Mouse (Mus musculus): ENCODE measurements around the gene Gfra4.

Gene Gfra4

GRCm38 (mm10) chr2:131042988-131043387 is at the start of gene Gfra4:
TSS of gene Gfra4 (minus strand) at chr2:131043088.
- DNase-seq (ENCODE audit: low spot score in 2 of 2): no peak

GRCm38 (mm10) chr2:131090852-131091251 is 48.0 kb upstream of the Gfra4 start:
- no peak for DNase-seq (ENCODE audit: low spot score in 2 of 2)

DNA sequence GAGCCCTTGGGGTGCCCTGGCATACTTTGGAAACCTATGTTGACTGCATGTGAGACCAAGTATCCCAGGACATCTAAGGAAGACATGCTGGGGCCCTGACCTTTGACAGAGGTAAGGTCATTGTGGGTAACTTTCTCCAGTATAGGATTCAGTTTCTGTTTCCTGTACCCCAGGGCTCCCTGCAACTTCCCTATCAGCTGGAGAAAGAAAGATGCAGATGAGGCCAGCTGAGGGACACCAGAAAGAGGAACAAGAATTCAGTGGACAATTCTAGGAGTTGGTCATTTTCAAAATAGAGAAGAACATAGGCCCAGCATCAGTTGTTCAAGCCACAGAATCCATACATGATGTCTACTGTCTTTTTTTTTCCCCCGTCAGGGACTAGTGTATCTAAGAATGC is 46.7 kb upstream of the Gfra4 start:
- DNase-seq (ENCODE audit: low spot score in 2 of 2): no peak

DNA sequence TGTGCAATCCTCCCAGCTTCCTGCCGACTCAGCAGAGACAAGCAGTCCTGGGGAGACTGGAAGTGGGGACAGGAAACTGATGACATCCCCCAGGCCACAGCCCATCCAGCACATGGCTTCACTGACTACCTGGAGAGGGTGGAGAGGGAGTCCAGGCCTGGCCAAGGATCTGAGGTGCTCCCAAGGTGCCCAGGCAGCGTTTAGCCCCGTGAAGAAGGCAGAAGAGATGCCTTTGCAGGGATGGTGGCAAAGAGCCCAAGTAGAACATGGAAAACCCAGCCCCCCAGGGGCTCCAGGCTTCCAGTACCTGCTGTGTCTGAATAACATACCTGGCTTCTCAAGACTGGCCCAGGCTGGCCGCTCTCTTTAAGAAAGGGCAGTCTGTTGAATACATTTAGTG is 45.7 kb upstream of the Gfra4 start:
- DNase-seq (ENCODE audit: low spot score in 2 of 2): no peak

- DNase-seq (ENCODE audit: low spot score in 2 of 2): no peak
Measured at GRCm38 (mm10) chr2:131086667-131087390, 43.9 kb upstream of the Gfra4 start, which contains the start of gene Siglec1. TSS of gene Siglec1 (minus strand) at chr2:131086765.

DNA sequence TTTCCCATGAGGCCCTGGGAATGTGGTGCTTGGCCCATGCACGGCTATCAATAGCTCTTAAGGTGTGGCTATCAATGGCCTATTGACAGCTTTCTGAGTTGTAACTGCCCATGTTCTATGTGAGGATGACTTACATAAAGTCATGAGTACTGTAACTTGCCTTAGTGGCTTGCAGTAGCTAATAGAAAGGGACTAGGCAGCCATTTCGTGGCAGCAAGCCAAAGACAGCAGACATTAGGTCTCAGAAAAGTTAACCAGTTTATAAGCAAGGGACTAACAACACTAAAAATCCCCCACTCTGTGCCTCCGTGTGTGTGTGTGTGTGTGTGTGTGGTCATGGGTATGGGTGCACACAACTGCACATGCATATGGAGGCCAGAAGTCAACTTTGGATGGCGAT is 41.3 kb upstream of the Gfra4 start:
- no peak for DNase-seq (ENCODE audit: low spot score in 2 of 2)

- DNase-seq (ENCODE audit: low spot score in 2 of 2): no peak
Measured at GRCm38 (mm10) chr2:131080507-131080906, 37.6 kb upstream of the Gfra4 start.

DNA sequence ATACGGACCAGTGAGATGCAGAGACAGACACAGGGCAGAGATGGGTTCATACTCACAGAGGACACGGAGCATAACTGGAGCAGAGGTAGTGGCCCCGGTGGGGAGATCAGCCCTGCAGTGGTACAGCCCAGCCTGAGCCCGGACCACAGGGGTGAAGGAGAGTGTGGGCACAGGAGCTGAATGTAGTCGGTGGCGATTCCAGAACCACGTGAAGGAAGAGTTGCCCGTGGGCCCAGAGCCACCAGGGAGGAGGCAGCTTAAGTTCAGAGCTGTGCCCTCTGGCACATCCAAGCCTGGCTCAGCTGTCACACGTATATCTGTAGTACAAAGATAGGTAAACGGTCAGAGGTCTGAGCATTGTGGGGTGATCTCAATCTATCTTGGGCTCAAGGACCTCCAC is 29.6 kb upstream of the Gfra4 start:
- DNase-seq (ENCODE audit: low spot score in 2 of 2): no peak

DNA sequence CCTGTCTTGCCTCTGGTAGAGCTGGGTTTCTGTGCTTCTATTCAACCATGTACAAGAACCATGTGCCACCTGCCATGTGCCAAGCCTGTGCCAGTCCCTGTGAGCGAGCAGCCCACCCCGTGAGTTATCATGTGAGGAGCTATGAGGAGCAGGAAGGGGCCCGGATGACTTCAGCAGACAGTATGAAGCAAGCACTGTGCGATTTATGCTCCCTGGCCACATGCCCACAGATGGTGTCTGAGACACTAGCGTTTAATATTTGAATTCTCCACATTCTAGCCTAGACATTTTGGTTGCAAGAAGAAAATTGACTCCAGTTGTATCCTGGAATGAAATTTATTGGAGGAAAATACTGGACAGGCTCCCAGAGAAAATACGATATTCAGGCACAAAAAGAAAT is 24.6 kb upstream of the Gfra4 start:
- DNase-seq (ENCODE audit: low spot score in 2 of 2): no peak

DNA sequence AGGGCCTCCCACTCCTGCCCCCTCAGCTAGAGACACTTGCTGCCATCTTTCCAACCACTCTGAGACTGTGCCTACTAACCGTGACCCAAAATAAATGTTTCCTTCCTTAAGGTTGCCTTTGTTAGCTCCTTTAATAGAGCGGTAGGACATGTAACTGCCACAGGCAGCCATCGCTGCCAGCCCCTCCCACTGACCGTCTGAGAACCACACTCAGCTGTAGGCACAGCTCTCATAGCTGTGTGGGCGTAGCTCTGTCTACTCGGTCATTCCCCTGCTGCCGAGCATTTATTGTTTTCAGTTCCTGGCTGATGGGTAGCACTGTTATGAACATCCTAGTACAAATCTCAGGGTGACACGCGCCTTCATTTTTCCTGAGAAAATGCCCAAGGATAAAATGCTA is 23.5 kb upstream of the Gfra4 start:
- DNase-seq (ENCODE audit: low spot score in 2 of 2): no peak

- no peak for DNase-seq (ENCODE audit: low spot score in 2 of 2)
Measured at GRCm38 (mm10) chr2:131063404-131063864, 20.5 kb upstream of the Gfra4 start, which contains the start of gene Adam33. TSS of gene Adam33 (minus strand) at chr2:131063814.

DNA sequence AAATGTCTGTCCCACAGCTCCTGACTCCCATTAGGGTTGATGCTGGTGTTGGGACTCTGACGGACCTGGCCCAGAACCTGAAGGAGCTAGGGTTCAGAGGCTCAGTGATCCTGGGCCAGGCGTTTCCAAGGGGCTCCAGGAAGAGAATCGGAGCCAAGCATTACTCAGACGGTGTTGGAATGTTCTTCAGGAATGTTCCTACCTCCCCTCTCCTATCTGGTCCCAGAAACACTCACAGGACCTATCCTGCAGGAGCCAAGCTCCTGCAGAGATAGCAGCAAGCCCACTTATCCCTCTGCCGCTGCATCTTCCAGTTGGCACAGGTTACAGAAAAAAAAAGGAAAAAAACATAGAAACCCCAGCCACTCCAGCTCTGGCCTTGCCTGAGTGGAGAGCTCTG is 18.7 kb upstream of the Gfra4 start:
- DNase-seq (ENCODE audit: low spot score in 2 of 2): no peak

GRCm38 (mm10) chr2:131060784-131061183 is 17.9 kb upstream of the Gfra4 start:
- DNase-seq (ENCODE audit: low spot score in 2 of 2): no peak

DNA sequence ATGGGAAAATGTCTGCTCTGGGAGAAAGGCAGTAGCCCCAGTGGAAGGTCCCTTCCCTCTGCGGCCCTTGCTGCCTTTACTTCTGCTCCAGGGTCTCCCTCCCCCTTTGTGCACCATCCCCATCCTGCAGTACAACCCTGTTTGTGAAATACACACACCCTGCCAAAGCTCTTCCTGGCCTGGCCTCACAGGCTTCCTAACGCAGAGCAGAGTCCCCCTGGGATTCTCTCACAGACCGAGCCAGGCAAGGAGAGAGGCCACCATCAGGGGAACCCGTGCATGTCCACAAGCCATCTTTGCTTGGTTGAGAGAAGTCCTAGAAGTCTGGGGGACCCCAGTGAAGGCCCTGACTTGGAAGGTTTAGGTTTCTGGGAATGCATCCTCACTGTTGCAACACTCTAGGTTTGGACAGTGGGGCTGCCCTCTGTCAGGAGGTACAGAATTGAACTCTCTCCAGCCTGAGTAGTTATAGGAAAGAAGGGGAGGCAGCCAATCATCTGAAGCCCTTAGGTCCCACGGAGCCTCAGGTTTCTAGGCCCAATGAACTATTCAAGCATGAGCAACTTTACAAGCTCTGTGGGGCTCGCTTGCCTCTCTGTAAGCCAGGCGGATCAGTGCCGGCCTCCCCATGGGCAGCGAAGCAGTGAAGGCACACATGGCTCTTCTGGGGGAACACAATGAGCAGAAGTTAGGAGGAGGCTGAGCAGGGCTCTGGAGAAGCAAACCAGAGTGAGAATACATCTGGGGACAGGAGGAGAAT is 17.1 kb upstream of the Gfra4 start:
- DNase-seq (ENCODE audit: low spot score in 2 of 2): no peak

- no peak for DNase-seq (ENCODE audit: low spot score in 2 of 2)
Measured at GRCm38 (mm10) chr2:131059377-131059776, 16.5 kb upstream of the Gfra4 start.

DNA sequence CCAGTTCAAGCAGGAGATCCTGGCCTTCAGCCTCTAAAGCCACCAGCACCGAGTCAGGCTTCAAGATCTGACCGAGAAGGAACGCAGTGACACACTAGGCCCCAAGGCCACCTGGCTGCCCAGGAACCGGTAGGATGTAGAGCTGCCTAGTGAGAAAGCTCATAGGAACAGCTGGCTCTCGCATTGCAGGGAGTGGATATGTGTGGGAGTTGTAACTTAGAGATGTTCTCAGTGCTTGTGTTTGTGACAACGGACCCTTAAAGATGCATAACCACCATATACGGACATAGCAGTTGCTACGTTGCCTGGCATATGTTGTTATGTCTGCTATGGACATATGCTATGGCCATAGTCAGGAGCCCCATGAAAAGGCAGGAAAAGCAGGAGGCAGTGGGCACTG is 15.8 kb upstream of the Gfra4 start:
- no peak for DNase-seq (ENCODE audit: low spot score in 2 of 2)

GRCm38 (mm10) chr2:131056191-131056590 is 13.3 kb upstream of the Gfra4 start:
- DNase-seq (ENCODE audit: low spot score in 2 of 2): no peak

- no peak for DNase-seq (ENCODE audit: low spot score in 2 of 2)
Measured at GRCm38 (mm10) chr2:131055631-131056030, 12.7 kb upstream of the Gfra4 start.

DNA sequence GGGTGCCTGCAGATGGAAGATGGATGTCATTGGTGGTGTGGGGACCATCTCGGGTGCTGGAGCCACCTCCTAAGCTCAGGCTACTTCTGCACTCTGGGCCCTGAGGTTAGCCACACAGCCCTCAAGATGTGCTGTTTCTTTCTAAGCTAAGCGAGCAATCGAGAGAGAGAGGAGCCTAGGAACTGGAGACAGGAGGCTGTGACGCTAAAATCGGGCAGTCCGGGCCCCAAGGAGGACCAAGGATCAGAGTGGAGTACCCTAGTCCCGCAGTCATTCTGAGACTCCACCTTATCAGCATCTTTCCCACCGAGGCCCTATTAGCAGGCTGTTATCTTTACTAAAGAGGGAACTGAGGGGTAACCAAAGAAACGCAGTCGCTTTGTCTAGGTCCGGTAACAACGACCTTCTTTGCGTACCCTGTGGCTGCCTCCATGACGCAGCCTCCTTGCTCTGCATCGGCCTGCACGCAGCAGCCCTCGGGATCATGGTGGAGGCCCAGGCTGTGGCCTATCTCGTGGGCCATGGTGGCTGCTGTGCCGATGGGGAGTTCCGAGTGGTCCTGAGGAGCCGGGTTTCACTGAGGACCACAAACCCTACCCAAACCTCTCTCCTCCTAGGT is 11.9 kb upstream of the Gfra4 start:
- no peak for DNase-seq (ENCODE audit: low spot score in 2 of 2)

GRCm38 (mm10) chr2:131053851-131054645 is 11.2 kb upstream of the Gfra4 start:
- no peak for DNase-seq (ENCODE audit: low spot score in 2 of 2)

- no peak for DNase-seq (ENCODE audit: low spot score in 2 of 2)
Measured at GRCm38 (mm10) chr2:131052862-131053418, 10.1 kb upstream of the Gfra4 start.

DNA sequence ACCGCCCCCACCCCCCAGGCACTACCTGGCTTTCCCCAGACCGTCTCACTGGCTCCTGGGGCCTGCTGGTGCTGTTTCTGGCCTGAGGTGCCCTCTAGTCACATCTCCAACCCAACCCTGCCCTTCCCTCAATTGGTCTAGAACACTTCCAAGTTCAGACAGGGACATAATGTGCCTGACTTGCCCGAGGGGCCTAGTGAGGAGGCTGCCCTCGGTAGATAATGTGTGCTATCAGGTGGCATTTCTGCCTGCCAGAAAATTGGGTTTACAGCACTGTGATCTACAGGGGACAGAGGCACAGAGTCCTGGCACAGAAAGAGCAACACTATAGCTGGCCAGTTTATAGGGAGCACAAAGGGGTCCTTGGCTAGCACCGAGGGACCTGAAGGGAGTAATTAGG is 9.2 kb upstream of the Gfra4 start:
- no peak for DNase-seq (ENCODE audit: low spot score in 2 of 2)
